Mouse (Mus musculus) urinary bladder, postnatal 14 days (tissue): ENCODE measurements around the gene Mbnl1.
"Not testable (repeated sequence)": the region's sequence is repeated elsewhere in the genome, so short reads cannot be mapped to it uniquely, and the experiment has no call there.

Experiments
- DNase-seq: peaks from one replicate; pipeline ENCODE4 v3.0.0; 2021; ENCODE audit warnings: low spot score

Gene Mbnl1

DNA sequence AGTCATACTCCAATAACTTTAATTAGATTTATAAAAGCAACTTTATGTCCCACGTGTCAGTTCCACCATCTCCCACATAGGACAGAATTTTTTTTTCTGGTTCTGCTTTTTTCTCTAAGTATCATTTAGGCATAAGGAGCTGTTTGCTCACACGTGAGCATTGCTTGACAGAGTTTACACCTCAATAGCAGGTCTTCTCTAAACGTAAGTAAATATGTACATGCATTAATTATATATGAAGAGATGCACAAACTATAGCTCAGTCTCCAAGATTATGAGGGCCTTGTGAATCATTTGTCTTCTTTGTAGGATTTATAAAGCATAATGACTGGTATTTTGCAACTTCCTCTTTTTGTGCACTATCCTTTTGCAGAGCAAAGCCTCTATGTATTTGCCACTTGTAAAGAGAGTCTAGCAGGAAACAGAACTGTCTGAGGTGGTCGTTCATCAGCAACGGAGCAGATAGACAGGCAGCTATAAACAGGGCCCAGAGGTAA is at the start of gene Mbnl1:
Gene Mbnl1, plus strand, starts transcription at position 150 of the 497 bp plus-strand sequence.
- DNase-seq = no peak

DNA sequence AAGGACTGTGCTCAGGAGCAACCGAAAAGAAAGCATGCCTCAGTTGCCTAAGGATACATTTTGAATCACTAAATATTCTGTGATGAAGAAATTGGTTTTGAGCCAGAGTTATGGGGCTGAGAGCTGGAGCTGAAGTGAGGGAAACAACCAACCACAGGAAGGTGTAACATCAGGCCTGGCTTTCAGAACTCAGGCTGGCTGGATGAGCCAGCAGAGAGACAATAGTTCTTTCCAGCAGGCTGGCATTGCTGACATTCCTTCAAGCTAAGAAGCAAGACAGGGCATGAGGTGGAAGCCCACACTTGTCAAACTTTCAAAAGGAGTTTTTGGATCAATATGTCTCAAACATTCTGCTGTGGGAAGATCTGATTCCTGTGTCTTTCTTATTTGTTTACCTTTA is 48.5 kb upstream of the Mbnl1 start:
- DNase-seq = no peak

DNA sequence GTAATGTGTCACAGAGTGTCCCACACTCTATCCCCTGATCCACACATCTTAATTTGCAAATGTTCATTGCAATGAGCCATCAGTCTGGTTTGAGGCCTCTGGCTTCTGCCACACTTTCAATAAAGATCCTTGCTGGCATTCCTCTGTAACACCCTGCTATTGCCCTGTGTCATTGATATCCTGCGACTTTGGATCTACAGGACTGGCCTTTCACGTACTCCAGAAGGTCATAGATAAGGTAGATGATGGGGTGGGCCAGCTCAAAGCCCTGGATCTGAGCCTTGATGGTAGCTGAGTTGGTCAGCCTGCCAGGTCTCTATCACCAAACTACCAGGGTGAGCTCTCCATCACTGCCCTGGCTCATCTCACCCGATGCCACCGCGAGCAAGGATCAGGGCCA is 43.6 kb upstream of the Mbnl1 start:
- no peak for DNase-seq

DNA sequence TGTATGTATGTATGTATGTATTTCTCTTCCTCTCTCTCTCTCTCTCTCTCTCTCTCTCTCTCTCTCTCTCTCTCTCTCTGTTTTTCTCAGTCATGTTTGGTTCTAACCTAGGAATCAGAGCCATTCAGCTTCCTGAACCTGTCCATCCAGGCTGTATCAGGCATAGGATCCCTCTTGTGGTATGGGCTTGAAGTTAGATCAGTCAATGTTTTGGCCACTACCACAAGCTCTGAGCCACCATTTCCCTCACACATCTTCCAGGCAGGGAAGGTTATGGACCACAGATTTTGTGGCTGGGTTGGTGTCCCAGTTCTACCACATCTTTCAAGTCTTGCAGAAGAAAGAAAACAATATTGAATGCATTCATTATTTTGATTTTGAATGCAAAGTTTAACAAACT is 35.4 kb upstream of the Mbnl1 start:
- DNase-seq = no peak

DNA sequence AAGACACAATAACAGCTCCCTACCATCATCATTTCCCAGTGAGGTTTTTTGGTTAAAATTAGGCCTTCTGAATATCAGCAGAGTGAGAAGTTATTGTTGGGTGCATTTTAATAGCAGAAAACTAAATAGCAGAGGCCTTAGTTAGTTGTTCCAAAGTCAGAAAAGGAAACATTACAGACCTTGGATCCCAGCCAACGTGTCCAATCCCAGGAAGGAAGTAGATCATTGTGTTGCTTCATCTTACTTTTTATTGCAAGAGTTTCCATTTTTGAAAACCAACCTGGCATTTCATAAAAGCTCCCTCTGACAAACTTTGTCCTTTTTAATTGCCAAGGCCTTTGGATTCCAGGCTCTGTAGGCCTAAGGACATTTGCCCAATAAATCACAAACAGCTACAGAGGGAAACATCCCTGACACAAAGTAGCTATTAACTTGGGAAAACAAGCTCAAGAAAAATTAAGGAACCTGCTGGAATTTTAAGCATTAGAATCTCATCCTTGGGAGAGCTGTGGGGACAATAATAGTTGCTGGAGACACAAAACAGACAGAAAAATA is 34.9 kb upstream of the Mbnl1 start:
- DNase-seq = peak; percentile 62

DNA sequence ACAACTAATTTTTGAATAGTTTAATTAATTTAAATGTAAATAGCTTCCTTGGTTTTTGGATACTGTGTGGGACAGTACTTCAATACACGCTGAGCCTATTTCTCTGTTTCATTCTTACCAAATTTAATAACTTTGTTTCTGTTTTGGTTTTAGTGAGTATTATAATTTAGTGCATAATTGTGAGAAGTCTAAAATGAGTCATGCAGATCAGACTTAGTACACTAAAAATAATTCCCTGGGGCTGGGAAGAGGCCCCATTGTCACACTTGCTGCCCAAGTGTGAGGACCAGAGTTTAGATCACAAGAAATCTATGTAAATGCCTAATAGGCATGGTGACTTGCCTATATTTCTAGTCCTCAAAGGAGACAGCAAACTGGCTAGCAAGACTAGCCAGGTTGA is 33.9 kb upstream of the Mbnl1 start:
- DNase-seq = no peak

DNA sequence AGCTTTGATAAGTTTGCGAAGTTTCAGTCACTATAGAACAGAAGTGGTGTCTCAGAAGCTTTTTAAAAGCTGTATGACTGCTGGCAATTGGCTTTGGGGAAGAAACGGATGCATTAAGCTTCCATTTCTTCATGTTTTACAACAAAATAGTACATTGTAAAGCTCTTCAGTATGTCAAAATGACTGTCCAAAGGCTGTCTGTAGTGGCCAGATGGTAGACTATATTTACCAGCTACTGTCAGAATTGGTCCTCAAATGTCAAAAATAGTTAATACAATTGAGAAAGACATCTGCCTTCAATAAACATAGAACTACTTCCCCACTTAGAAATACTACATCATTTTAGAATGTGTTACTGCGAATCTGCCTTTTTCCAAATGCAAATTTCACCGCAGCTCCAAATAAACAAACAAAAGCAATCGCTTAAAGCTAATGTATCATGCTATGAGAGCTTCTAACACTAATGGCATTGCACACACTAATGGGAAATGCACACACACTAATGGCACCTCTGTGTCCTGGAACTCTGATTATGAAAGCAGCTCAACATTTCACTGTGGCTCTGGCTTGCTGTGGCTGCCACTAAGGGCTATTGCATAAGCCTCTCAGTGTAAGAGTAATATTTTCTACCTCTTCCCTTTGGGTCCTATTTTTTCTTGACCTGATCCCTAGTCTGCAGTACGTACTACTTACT is 10.7 kb upstream of the Mbnl1 start:
- DNase-seq = no peak

DNA sequence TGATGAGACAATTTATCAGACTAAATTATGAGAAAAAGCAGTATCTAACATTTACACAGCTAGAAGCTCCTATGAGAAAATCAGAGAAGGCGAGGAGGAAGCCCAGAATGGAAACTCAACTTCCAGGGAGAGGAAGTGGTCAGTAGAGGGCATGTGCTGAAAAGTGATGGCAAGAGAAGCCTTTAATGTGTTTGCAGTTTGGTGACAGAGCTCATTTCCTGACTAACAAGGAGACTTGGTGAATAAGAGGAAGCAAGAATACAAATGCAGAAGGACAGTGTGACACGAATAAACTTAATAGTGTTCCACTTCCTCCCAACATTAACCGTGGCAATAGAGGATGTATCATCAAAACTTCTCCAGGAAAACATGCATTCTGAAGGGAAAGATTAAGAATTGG is 4.0 kb upstream of the Mbnl1 start:
- not testable (repeated sequence) for DNase-seq

DNA sequence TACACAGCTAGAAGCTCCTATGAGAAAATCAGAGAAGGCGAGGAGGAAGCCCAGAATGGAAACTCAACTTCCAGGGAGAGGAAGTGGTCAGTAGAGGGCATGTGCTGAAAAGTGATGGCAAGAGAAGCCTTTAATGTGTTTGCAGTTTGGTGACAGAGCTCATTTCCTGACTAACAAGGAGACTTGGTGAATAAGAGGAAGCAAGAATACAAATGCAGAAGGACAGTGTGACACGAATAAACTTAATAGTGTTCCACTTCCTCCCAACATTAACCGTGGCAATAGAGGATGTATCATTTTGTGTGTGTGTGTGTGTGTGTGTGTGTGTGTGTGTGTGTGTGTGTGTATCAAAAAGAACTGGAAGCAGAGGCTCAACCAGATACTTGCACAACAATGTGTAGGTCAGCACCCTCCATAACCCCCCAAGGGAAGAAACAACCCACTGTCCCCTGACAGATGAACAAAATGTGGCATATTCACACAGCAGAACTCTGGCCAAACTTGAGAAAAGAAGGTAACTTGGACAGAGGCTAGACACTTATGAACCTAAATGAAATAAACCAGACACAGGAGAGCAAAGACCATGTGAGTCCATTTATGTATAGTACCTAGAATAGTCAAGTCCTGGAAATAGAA is 3.3 kb upstream of the Mbnl1 start:
- DNase-seq = not testable (repeated sequence)

DNA sequence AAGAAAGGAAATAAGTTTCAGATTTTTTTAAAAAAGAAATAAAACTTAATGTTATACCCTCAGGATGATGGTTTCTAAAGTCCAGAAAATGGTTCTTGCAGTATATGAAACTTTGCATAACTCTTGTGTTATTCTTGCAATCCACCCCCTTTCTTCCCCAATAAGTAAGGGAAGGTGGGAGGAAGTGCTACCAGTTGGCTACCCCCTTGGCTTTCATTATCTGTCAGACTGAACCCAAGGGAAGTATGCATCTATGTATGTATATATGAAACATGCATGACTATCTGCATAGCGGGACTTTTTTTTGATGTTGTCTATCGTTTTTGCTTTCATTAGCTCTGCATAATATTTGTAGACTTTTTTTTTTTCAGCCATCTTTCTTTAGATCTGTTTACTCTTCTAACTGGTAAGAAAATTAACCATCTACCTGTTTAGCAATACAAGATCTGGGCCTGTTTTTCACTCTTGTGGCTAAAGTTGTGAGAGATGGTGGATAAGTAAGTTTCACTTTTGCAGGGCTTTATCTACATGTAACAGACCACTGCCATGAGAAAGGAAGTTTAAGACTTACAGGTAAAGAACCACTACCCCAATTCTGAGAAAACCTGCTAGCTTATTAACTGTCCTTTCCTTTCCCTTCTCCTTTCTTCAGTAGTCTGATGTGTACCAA is 484 bp upstream of the Mbnl1 start:
- no peak for DNase-seq

DNA sequence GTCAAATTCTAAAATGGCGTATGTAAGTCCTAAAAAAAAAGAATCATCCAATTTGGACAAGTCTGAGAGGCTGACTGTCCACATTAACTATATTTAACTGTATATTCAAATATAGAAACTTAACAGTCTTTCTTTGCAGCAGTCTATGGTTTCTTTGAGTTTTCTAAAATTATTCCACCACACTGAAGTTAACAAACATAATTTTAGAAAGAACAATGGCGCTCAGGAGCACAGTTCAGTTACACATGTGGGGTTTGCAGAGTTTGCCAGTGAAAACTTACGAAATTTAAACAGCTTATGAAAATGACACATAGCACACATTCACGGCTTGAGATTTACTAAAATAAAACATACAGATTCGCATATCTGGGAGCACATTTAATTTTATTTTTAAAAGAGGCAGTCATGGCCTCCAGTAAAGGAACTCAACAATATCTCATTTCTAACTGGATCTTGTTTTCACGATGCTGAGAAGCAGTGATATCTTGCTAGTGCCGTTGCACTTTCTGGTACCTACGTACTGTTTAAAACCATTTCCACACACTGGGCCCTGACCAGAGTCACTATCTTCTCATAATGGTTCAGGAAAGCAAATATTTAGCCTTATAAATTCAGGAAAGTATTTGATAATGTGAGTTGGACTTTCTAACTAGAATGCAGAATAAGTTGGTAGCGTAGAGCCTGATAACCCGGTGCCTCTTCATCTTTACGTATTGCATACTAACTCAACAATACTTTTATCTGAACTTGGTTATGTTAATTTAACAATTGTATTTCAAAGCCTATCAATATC is 1.4 kb downstream of the Mbnl1 start:
- DNase-seq = no peak

DNA sequence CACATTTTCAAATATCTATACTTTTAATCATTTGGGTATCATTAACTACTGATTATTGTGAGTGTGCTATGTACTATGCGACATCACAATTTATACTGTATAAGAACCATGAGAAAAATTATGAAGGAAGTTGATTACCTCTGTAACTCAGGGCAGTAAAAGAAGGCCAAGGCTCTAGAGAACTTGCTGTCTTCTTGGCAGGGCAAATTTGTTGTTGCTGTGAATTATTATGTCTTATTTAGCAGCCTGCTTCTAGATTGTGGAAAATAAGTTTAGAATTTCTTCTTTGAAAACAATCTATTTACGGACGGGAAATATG is 2.0 kb downstream of the Mbnl1 start:
- DNase-seq = no peak

DNA sequence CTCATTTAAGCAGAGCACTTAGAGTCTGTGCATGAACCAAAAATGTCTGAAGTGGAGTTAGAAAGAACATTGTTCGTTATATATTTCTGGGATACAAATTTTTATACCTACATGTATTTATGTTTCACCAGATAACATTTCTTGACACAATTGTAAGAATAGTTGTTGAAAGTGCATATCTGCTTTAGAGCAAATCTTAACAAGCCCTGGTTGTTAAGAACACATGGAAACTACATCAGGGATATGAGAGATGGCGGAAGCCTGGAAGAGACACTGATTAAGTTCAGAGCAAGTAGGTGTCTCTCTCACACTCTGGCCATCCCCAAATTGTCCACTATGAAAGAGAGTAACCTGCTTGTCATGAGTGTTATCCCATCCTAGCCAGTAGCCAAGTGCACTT is 2.4 kb downstream of the Mbnl1 start:
- DNase-seq = no peak

DNA sequence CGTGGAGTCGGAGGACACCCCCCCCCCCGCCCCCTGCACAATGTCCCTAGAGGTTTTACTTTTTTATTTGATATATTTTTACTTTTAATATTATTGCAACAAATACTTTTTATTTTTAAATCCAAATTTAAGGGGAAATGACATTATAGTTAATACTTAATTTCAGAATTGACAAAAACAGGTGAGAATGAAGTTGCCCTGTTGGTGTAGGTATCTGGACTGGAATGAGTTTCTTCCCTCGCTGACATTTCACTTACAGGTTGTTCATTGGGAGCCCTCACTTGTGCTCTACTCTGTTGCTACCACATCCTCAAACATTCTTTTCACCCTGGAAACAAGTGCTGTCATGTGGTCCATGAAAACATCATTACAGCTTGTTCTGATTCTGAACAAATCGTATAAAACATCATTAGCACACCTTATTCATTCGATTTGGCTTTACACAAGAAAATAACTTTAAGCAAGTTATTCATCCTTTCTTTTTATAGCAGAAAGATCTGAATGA is 4.2 kb downstream of the Mbnl1 start:
- DNase-seq = no peak

DNA sequence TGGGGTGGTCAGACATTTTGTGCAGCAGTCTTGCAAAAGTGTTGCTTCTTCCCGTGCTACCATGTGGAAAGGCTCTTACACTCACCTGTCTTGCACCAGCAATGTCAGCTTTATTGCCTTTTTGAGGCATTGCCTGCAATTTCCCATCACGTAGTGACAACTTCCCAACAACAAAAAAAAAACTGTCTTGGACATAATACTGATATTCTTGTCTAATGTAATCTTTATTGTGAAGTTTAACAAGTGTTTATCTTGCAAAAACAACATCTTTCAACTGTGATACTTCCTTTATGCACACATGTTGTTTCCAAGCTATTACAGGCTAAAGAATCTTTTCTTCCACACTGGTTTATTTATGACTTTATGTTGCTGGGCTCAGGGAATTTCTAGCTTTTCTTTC is 5.8 kb downstream of the Mbnl1 start:
- DNase-seq = no peak

DNA sequence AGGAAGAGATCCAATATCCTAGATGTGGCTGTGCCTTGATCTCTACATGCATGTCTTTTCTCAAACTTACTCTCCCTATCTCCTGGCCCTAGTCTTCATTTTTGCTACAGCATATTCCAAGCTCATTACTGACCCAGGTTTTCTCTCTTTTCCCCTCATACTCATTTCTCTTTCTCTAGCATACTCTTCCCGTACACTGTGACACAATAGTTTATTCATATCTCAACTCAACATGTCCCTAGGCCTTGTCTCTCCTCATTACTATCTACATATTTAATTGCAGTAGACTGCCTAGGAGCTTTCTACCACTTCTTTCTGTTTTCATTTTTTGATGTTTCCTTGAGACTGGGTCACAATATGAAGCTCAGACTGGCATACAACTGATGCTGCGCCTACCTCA is 8.1 kb downstream of the Mbnl1 start:
- DNase-seq = no peak

DNA sequence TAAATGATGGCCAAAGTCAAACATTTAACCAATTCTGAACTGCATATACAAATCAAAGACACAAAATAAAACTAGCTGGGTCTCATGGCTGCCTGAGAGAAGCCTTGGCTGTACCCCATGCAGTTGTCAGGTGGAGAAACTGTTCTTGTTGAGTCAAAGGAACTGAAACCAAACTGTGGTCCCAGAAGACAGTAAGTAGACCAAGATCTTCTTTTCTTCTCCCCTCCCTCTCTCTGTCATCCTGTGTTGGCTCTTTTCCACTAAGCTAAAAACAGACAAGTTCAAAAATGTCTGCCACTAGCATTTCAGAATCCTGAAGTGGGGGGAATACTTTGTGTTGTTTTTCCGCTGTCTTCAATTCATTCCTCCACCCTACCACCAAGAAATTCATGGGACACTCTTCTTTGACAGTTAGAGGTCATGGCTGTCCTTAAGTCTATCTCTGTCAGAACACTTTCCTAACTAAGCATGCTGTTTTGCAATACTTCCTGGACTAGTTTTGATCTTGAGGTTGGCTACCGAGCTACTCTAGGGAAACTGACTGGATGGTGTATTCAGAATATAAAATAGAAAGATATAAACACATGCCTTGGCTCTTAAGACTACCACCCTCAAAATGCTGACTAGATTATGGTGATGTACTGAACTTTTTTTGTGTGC is 9.2 kb downstream of the Mbnl1 start:
- DNase-seq = no peak

DNA sequence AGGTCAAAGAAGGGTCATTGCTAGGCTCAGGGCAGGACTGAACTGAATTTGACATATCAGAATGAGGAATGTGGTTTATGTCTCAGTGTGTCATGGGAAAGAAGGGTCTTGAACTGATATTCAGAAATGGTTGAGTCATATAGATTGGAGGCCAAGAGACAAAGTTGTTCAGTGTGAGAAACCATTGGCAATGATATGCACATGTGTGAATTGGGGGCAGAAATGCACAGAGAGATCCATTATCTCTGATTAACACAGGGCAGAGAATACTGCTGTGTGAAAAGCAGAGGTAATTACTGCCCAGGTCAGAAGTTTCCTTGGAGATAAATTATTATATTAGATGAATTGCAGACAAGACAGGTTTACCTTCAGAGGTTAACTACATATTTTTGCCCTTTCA is 10.7 kb downstream of the Mbnl1 start:
- no peak for DNase-seq

DNA sequence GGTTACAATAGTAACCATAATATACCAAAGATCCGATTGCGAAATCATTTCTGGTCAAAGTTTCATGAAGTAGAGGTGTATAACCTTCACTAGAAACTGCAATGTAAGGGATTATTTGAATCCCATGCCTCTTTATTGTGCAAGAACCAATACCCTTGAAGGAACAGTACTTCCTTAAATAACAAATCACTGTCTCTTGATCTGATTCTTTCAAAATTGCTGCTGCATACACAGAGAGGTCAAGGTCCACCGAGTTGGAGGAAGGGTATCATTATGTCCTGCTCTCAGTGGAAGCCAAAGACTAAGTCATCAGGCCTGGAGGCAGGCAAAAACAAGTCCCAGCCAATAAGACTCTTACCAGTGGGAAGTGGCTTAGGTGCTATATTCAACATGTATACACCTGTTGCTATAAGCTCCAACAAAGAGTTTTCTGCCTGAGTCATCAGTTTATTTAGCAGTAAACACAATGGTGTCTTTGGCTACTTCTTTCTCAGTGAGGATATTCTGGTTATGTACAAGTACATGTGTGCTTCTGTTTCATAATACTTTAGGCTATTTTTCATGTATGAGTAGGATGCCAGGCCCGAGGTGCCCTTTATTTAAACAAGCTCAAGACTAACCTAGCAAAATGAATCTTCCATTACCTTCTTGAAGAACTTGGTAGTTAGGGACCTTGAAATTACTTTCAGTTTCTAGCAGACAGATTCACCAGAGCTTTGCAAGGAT is 13.5 kb downstream of the Mbnl1 start:
- DNase-seq = no peak

DNA sequence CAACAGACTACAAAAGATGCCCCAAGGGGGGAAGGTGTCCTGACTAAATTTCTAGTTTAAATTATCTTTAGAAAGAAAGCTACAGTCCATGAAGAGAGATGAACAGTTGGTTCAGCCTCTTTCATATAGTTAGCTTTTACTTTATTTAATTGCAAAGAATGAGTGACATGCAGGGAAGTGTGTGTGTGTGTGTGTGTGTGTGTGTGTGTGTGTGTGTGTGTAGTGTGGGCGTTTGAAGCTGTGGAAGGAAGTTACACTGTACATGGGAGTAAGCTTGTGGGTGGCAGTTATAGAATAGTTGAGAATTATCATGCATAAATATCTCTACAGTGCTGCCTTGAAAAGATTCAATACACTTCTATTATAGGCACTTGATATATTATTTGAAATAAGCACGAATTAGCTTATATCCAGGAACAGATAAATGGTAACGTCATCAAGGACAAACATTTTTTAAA is 14.1 kb downstream of the Mbnl1 start:
- no peak for DNase-seq

DNA sequence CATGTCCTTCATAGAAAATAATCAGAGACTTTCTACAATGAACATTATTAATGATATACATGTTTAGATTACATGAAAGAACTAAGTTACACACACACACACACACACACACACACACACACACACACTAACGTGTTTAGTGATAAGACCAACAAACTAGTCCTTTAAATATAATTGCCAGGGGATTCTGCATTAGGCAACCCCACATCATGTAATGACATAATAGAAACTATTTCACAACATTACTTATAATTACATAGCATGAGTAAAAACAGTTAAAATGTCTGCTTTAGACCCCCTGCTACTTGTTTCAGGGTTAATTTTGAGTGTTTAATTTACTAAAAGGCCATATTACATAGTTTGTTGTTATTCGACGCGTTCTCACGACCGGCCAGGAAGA is 16.9 kb downstream of the Mbnl1 start:
- no peak for DNase-seq
